Mouse (Mus musculus) CH12.LX (cell line): ENCODE data around the gene Itga6. TPM values are rescaled to one million over a fixed set of nuclear protein-coding genes. Genes with fewer than 3 reads are reported as not detected.
A peak's percentile ranks its signal among the peaks of the same experiment; 100 is the strongest.

Experiments used
- DNase-seq: peaks from one replicate; pipeline ENCODE4 v3.0.0-alpha.2; 2013; ENCODE audit errors: extremely low read depth
- H3K27ac ChIP-seq: 2 replicates; pipeline ENCODE4 v1.5.1; 2012; ENCODE audit warnings: low read depth, mild to moderate bottlenecking, control low read depth, moderate library complexity; ENCODE audit not compliant: insufficient read depth
- H3K27me3 ChIP-seq: replicated peaks from 2 replicates; pipeline ENCODE3; 2012; ENCODE audit warnings: inconsistent platforms
- H3K36me3 ChIP-seq, 2 experiments: replicated peaks in 1 of 2; 2 replicates each; pipeline versions ENCODE3 to v1.6.1; 2012; ENCODE audit warnings: inconsistent platforms in 1 of 2, low read length in 1 of 2, mild to moderate bottlenecking in 1 of 2, mixed read lengths in 1 of 2, moderate library complexity in 1 of 2; ENCODE audit not compliant: control insufficient read depth in 1 of 2, insufficient read depth in 1 of 2
- H3K4me1 ChIP-seq, 2 experiments: 2 replicates each; pipeline ENCODE4 v1.6.1; 2012; ENCODE audit warnings: inconsistent platforms in 1 of 2, moderate library complexity in 1 of 2; ENCODE audit not compliant: insufficient read depth in 2 of 2, control insufficient read depth in 1 of 2
- H3K4me2 ChIP-seq: 2 replicates; pipeline ENCODE4 v1.6.1; 2012; ENCODE audit warnings: low read depth, mild to moderate bottlenecking, control low read depth; ENCODE audit not compliant: poor library complexity, insufficient read depth, severe bottlenecking
- H3K4me3 ChIP-seq, 3 experiments: fragments of 150-350 bp in 1 of 3; sonication (generic) in 1 of 3; replicated peaks in 1 of 3; 2 replicates each; pipeline versions ENCODE3 to v1.5.1; 2011 to 2012; ENCODE audit warnings: low read depth in 2 of 3, low read length in 2 of 3, mild to moderate bottlenecking in 2 of 3, moderate library complexity in 2 of 3, control low read depth in 1 of 3, improper control_type of control experiment in 1 of 3, inconsistent platforms in 1 of 3, mixed read lengths in 1 of 3; ENCODE audit not compliant: poor library complexity in 1 of 3
- H3K79me2 ChIP-seq: replicated peaks from 2 replicates; pipeline ENCODE4 v1.6.1; 2012; ENCODE audit warnings: mild to moderate bottlenecking, moderate library complexity; ENCODE audit not compliant: control insufficient read depth, poor library complexity, insufficient read depth, severe bottlenecking; ENCODE audit errors: extremely low read depth
- H3K9ac ChIP-seq: 2 replicates; pipeline ENCODE4 v1.6.1; 2012; ENCODE audit warnings: low read depth, mild to moderate bottlenecking, control low read depth, moderate library complexity; ENCODE audit not compliant: insufficient read depth
- H3K9me3 ChIP-seq: replicated peaks from 2 replicates; pipeline ENCODE3; 2012; ENCODE audit warnings: low read length, inconsistent platforms, mixed read lengths
- BHLHE40 ChIP-seq: IDR thresholded peaks from 2 replicates; pipeline ENCODE4 v1.6.1; 2011; ENCODE audit warnings: mild to moderate bottlenecking, low read depth, low read length, improper control_type of control experiment
- CHD2 ChIP-seq: IDR thresholded peaks from 2 replicates; pipeline ENCODE4 v1.6.1; 2011; ENCODE audit warnings: low read length, improper control_type of control experiment
- ELF1 ChIP-seq: IDR thresholded peaks from 2 replicates; pipeline ENCODE4 v1.6.1; 2014; ENCODE audit warnings: low read depth, mild to moderate bottlenecking, inconsistent platforms, low read length, improper control_type of control experiment
- ETS1 ChIP-seq: conservative IDR thresholded peaks from 2 replicates; pipeline ENCODE4 v1.6.1; 2012; ENCODE audit warnings: low read depth, mild to moderate bottlenecking, inconsistent platforms, low read length, improper control_type of control experiment, moderate library complexity
- GABPA ChIP-seq: IDR thresholded peaks from 2 replicates; pipeline ENCODE4 v1.6.1; 2012; ENCODE audit warnings: low read depth, low read length, improper control_type of control experiment, inconsistent platforms; ENCODE audit not compliant: insufficient replicate concordance
- HCFC1 ChIP-seq: IDR thresholded peaks from 2 replicates; pipeline ENCODE4 v1.6.1; 2012; ENCODE audit warnings: low read depth, mild to moderate bottlenecking, inconsistent platforms, low read length, improper control_type of control experiment
- JUN ChIP-seq: IDR thresholded peaks from 2 replicates; pipeline ENCODE4 v1.6.1; 2011; ENCODE audit warnings: low read depth, mild to moderate bottlenecking, low read length, improper control_type of control experiment, moderate library complexity; ENCODE audit not compliant: insufficient read depth
- JUND ChIP-seq: conservative IDR thresholded peaks from 2 replicates; pipeline ENCODE4 v1.6.1; 2011; ENCODE audit warnings: low read depth, low read length, improper control_type of control experiment
- MAFK ChIP-seq: IDR thresholded peaks from 2 replicates; pipeline ENCODE4 v1.6.1; 2011; ENCODE audit warnings: low read length, improper control_type of control experiment; ENCODE audit not compliant: insufficient replicate concordance
- MAX ChIP-seq: IDR thresholded peaks from 2 replicates; pipeline ENCODE4 v1.6.1; 2011; ENCODE audit warnings: low read length, improper control_type of control experiment
- MAZ ChIP-seq: IDR thresholded peaks from 2 replicates; pipeline ENCODE4 v1.6.1; 2012; ENCODE audit warnings: low read depth, mild to moderate bottlenecking, inconsistent platforms, low read length, improper control_type of control experiment, moderate library complexity
- MEF2A ChIP-seq: IDR thresholded peaks from 2 replicates; pipeline ENCODE4 v1.6.1; 2014; ENCODE audit warnings: low read depth, mild to moderate bottlenecking, inconsistent platforms, low read length, improper control_type of control experiment, borderline replicate concordance
- MYC ChIP-seq: IDR thresholded peaks from 2 replicates; pipeline ENCODE4 v1.6.1; 2011; ENCODE audit warnings: low read depth, mild to moderate bottlenecking, improper control_type of control experiment, low read length
- NRF1 ChIP-seq: IDR thresholded peaks from 2 replicates; pipeline ENCODE4 v1.6.1; 2014; ENCODE audit warnings: low read depth, mild to moderate bottlenecking, inconsistent platforms, low read length, improper control_type of control experiment, moderate library complexity
- POLR2A ChIP-seq: IDR thresholded peaks from 2 replicates; pipeline ENCODE4 v1.6.1; 2011; ENCODE audit warnings: low read depth, mild to moderate bottlenecking, improper control_type of control experiment, low read length
- RCOR1 ChIP-seq: conservative IDR thresholded peaks from 2 replicates; pipeline ENCODE4 v1.6.1; 2012; ENCODE audit warnings: low read depth, mild to moderate bottlenecking, inconsistent platforms, low read length, improper control_type of control experiment
- SIN3A ChIP-seq: IDR thresholded peaks from 2 replicates; pipeline ENCODE4 v1.6.1; 2012; ENCODE audit warnings: low read length, improper control_type of control experiment, inconsistent platforms
- TBP ChIP-seq: conservative IDR thresholded peaks from 2 replicates; pipeline ENCODE4 v1.6.1; 2011; ENCODE audit warnings: low read depth, low read length, improper control_type of control experiment
- USF1 ChIP-seq: IDR thresholded peaks from 2 replicates; pipeline ENCODE4 v1.6.1; 2014; ENCODE audit warnings: low read depth, mild to moderate bottlenecking, inconsistent platforms, low read length, improper control_type of control experiment
- ZC3H11A ChIP-seq: IDR thresholded peaks from 2 replicates; pipeline ENCODE4 v1.6.1; 2012; ENCODE audit warnings: low read depth, mild to moderate bottlenecking, inconsistent platforms, low read length, improper control_type of control experiment
- ZKSCAN1 ChIP-seq: IDR thresholded peaks from 2 replicates; pipeline ENCODE4 v1.6.1; 2012; ENCODE audit warnings: low read depth, inconsistent platforms, low read length, improper control_type of control experiment, borderline replicate concordance
- ZMIZ1 ChIP-seq: IDR thresholded peaks from 2 replicates; pipeline ENCODE4 v1.6.1; 2012; ENCODE audit warnings: low read depth, mild to moderate bottlenecking, inconsistent platforms, low read length, improper control_type of control experiment
- dilution Hi-C: fragments of 300-500 bp; cut with MboI; formaldehyde crosslinking; loops from 2 replicates; pipeline ENCODE4 v1.14.3; 2020; ENCODE audit warnings: low sequenced_read_pairs; ENCODE audit not compliant: extremely low pct_unique_long_range_greater_than_20kb, extremely low pct_ligation_motif_present
- in situ Hi-C: fragments of 300-500 bp; cut with MboI; formaldehyde crosslinking; loops from 3 replicates; pipeline ENCODE4 v1.14.3; 2019; ENCODE audit warnings: low sequenced_read_pairs, low pct_ligation_motif_present, low pct_unique_long_range_greater_than_20kb, mixed read lengths
- polyA plus RNA-seq: library from polyadenylated mRNA; unstranded; fragments of >175 nt; gene quantifications from 2 replicates; pipeline ENCODE4 v1.2.1, GENCODE M21; 2012; ENCODE audit warnings: low read depth; ENCODE audit not compliant: insufficient read length
- total RNA-seq, 2 experiments: library from RNA; depleted of rRNA; stranded (reverse); fragments of 300-350 nt in 1 of 2; fragments of >200 nt in 1 of 2; gene quantifications; 2 replicates each; pipeline ENCODE4 v1.2.3; 2012 to 2014

Itga6 gene
- total and polyA plus RNA-seq, 3 experiments, result 6.1 to 13.9 (median 10.9) TPM

DNA sequence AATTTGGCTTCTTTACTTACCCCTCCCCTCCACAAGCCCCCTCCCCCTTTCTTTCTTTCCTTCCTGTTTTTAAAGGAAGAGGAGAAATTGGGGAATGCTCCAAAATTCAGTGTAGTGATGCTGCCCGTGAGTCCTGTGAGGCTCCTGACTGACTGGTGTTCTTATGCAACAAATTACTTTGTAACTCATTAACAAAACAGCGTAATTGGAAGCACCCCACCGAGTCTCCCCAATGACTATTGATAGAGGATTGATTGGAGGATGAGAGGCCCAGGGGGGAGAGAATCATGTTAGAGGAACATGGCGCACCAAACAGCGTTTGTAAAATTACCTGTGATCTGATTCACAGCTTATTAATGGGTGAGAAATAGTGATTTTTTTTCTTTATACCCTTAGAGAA, 109.7 kb downstream of the Itga6 start:
- peaks cover 0 to 2% of the 10 kb centered on the region in 2 experiments; a peak in 1 of 4 replicates for H3K4me1 ChIP-seq
- H3K36me3 ChIP-seq, result peaks cover 0 to 16% of the 10 kb centered on the region in 2 experiments
- no peak overlapping the region for H3K4me2 ChIP-seq
- H3K4me3 ChIP-seq, result no peak overlapping the region
- dilution Hi-C loops, result no loop called here
- H3K9me3 ChIP-seq, result no peaks in the 10 kb centered on the region
- H3K27ac ChIP-seq, result no peak overlapping the region
- in situ Hi-C loops, result no loop called here
- DNase-seq, result no peak
- H3K79me2 ChIP-seq, result no peaks in the 10 kb centered on the region
- H3K27me3 ChIP-seq, result no peaks in the 10 kb centered on the region
- TF ChIP-seq CHD2 (no peak), ZKSCAN1 (no peak), ELF1 (no peak)
- H3K9ac ChIP-seq, result no peak overlapping the region

DNA sequence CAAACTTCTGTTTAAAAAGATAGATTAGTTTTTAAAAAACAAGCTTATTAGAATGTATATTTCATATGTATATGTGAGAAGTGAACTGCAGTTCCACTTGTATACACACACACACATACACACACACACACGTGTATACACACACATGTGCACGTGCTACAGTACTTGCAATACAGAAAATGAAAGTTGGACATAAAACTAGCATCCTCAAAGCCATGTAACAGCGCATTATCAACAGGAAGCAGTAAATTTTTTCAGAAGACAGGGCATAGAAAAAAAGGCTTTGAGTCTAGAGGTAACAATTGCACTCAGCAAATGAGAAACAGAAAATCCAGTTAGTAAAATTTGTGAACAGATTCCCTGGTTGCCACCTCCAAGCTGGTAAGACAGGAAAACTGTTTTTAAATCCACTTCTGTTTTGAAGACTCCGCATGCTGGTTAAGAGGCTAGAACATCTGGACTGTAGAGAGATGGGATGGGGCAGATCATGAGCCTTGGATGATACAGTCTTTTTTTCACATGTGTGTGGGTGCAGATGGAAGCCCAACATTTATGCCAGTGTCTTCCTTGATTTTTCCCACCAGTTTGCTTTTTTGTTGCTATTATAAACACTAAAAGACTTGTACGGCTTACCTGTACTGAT, 118.2 kb downstream of the Itga6 start:
- Histone ChIP-seq H3K9me3 (no peaks in the 10 kb centered on the region), H3K27me3 (no peaks in the 10 kb centered on the region), H3K4me1 (peaks cover 5 to 26% of the 10 kb centered on the region in 2 experiments), H3K4me3 (no peak overlapping the region), H3K79me2 (no peaks in the 10 kb centered on the region), H3K27ac (no peak overlapping the region), H3K9ac (no peak overlapping the region), H3K4me2 (no peak overlapping the region), H3K36me3 (peaks cover 0 to under 1% of the 10 kb centered on the region in 2 experiments)
- TF ChIP-seq TBP (no peak), BHLHE40 (peak; percentile 34; the same call in 1 of the 2 replicates), USF1 (no peak)
- dilution Hi-C loops (no loop called here), in situ Hi-C loops (no loop called here)
- DNase-seq, result no peak

DNA sequence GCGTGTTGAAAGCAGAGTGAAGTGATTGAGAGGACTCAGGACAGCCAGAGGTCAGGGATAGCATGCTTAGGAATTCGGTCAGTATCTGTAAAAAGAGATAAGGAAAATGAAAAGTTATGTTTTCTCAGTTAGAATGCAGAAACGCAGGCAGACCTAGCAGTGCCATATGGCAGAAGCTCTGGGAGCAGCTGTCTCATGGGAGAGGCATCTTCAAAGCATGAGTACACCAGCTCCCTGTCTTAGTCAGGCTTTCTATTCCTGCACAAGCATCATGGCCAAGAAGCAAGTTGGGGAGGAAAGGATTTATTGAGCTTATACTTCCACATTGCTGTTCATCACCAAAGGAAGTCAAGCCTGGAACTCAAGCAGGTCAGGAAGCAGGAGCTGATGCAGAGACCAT, 119.6 kb downstream of the Itga6 start:
- TF ChIP-seq ZKSCAN1, result no peak
- no peak for TF ChIP-seq JUND
- TF ChIP-seq MEF2A, result no peak
- TF ChIP-seq MAZ, result no peak
- TF ChIP-seq ETS1, result no peak
- TF ChIP-seq HCFC1, result no peak
- no peak for TF ChIP-seq TBP
- TF ChIP-seq NRF1, result no peak
- no peak for TF ChIP-seq ZMIZ1
- TF ChIP-seq MAFK, result no peak
- no peak for TF ChIP-seq MAX
- no peak for TF ChIP-seq POLR2A
- TF ChIP-seq ZC3H11A, result no peak
- no peak for TF ChIP-seq CHD2
- no peak for TF ChIP-seq RCOR1
- TF ChIP-seq GABPA, result no peak
- TF ChIP-seq SIN3A, result no peak
- no peak for TF ChIP-seq MYC
- TF ChIP-seq USF1, result no peak
- TF ChIP-seq JUN, result no peak
- TF ChIP-seq, all 38 proteins: peak for 0
- dilution Hi-C loops, result no loop called here
- in situ Hi-C loops, result no loop called here
- no peaks in the 10 kb centered on the region for H3K36me3 ChIP-seq
- no peaks in the 10 kb centered on the region for H3K9me3 ChIP-seq
- H3K27ac ChIP-seq, result no peak overlapping the region
- peaks cover 5 to 26% of the 10 kb centered on the region in 2 experiments for H3K4me1 ChIP-seq
- DNase-seq, result no peak
- no peak overlapping the region for H3K9ac ChIP-seq
- no peak overlapping the region for H3K4me2 ChIP-seq
- H3K4me3 ChIP-seq, result no peak overlapping the region
- no peaks in the 10 kb centered on the region for H3K27me3 ChIP-seq
- no peaks in the 10 kb centered on the region for H3K79me2 ChIP-seq
